In genomic region chr14:50930377-50930753, GRCm38 (mm10) we compare ENCODE assay signal across 8 mouse cellular contexts. TPM values are rescaled to one million over a fixed set of nuclear protein-coding genes. Genes with fewer than 3 reads are reported as not detected.
DNase-seq lines count a peak whose midpoint lies in the region; ATAC-seq lines count a peak whose summit lies in the region.

No protein-coding gene starts in this region.

- H3K9me3 ChIP-seq in forebrain, embryonic 13.5 days (replicated peaks) = no peaks in the 10 kb centered on the region
- no peaks in the 10 kb centered on the region for H3K9me3 ChIP-seq in megakaryocyte, embryonic 14.5 days

- peaks cover 37% of the 10 kb centered on the region for H3K36me3 ChIP-seq in forebrain, embryonic 13.5 days (ENCODE audit: poor library complexity, severe bottlenecking)
- peaks cover 39% of the 10 kb centered on the region for H3K36me3 ChIP-seq in megakaryocyte, embryonic 14.5 days (replicated peaks; ENCODE audit: low read length)
- H3K36me3 ChIP-seq in splenic B cell, adult 2 months (ENCODE audit: control insufficient read depth, insufficient read depth, low read length, poor library complexity, severe bottlenecking) = peaks cover 15% of the 10 kb centered on the region

- peak overlapping the region; percentile 99 for H3K9ac ChIP-seq in forebrain, embryonic 13.5 days

- H3K4me1 ChIP-seq in forebrain, embryonic 13.5 days = peaks cover 43% of the 10 kb centered on the region
- H3K4me1 ChIP-seq in megakaryocyte, embryonic 14.5 days = peaks cover 58% of the 10 kb centered on the region

- peak overlapping the region; percentile 77 for H3K4me2 ChIP-seq in forebrain, embryonic 13.5 days

- under 1% methylated on average over 32 of the region's 38 CpGs for WGBS in forebrain, embryonic 13.5 days

- peak overlapping the region; percentile 97 for H3K4me3 ChIP-seq in forebrain, embryonic 13.5 days
- peak overlapping the region; percentile 98 for H3K4me3 ChIP-seq in megakaryocyte, embryonic 14.5 days (replicated peaks)

- peak; percentile 74 for DNase-seq in adrenal gland, postnatal 14 days
- no peak for DNase-seq in adrenal gland, adult 8-10 months
- peak; percentile 4 for DNase-seq in ovary, postnatal 10 days (ENCODE audit: low spot score)
- no peak for DNase-seq in ovary, adult 18-20 months (ENCODE audit: low spot score)
- peak; percentile 80 to 88 for DNase-seq in kidney, postnatal 36 days
- peak; percentile 90 for DNase-seq in splenic B cell, adult 2 months (ENCODE audit: low read depth, low spot score)

- peak overlapping the region; percentile 83 for H3K27ac ChIP-seq in forebrain, embryonic 13.5 days

- peak; percentile 46 for ATAC-seq in forebrain, embryonic 13.5 days

- H3K27me3 ChIP-seq in forebrain, embryonic 13.5 days = no peaks in the 10 kb centered on the region
- no peaks in the 10 kb centered on the region for H3K27me3 ChIP-seq in megakaryocyte, embryonic 14.5 days (replicated peaks)
- no peaks in the 10 kb centered on the region for H3K27me3 ChIP-seq in splenic B cell, adult 2 months (ENCODE audit: control insufficient read depth, insufficient read depth, low read length, poor library complexity, severe bottlenecking)

RNA-seq across cellular contexts. Expression of gene Pip4p1, which starts 0.3 kb away (rescaled TPM):
- total RNA-seq in adrenal gland, postnatal 14 days (2021) = 44.3 and 47.2 TPM in 2 replicates
- 10 to 100 TPM; 62.3 to 74.8 (median 68.0) TPM for total RNA-seq in adrenal gland, adult 8-10 months (2022)
- 73.7 and 76.9 TPM in 2 replicates for polyA plus RNA-seq in forebrain, embryonic 13.5 days (2015; fragmentation: Nextera tagmentation; extraction: Ambion mirVana)
- 82.0 and 93.0 TPM in 2 replicates for polyA plus RNA-seq in megakaryocyte, embryonic 14.5 days (2012; ENCODE audit: insufficient read depth, low replicate concordance)

RNA-seq across cellular contexts. Expression of gene Pnp, which starts 0.5 kb away (rescaled TPM):
- 55.0 and 61.3 TPM in 2 replicates for total RNA-seq in adrenal gland, postnatal 14 days (2021)
- 10 to 100 TPM; 26.5 to 35.8 (median 31.3) TPM for total RNA-seq in adrenal gland, adult 8-10 months (2022)
- polyA plus RNA-seq in forebrain, embryonic 13.5 days (2015; fragmentation: Nextera tagmentation; extraction: Ambion mirVana) = 33.2 and 35.4 TPM in 2 replicates
- 1.4 TPM in 1 of 2 replicates, not detected in the other for polyA plus RNA-seq in megakaryocyte, embryonic 14.5 days (2012; ENCODE audit: insufficient read depth, low replicate concordance)

RNA-seq across cellular contexts. Expression of gene Apex1, which starts 5.6 kb away (rescaled TPM):
- 66.1 and 71.3 TPM in 2 replicates for total RNA-seq in adrenal gland, postnatal 14 days (2021)
- total RNA-seq in adrenal gland, adult 8-10 months (2022) = 10 to 100 TPM; 73.6 to 85.2 (median 74.1) TPM
- 355 and 364 TPM in 2 replicates for polyA plus RNA-seq in forebrain, embryonic 13.5 days (2015; fragmentation: Nextera tagmentation; extraction: Ambion mirVana)
- polyA plus RNA-seq in megakaryocyte, embryonic 14.5 days (2012; ENCODE audit: insufficient read depth, low replicate concordance) = 13.9 and 87.6 TPM in 2 replicates

RNA-seq across cellular contexts. Expression of gene Osgep, which starts 5.7 kb away (rescaled TPM):
- total RNA-seq in adrenal gland, postnatal 14 days (2021) = 60.9 TPM in 2 replicates
- 10 to 100 TPM; 44.8 to 55.6 (median 51.3) TPM for total RNA-seq in adrenal gland, adult 8-10 months (2022)
- polyA plus RNA-seq in forebrain, embryonic 13.5 days (2015; fragmentation: Nextera tagmentation; extraction: Ambion mirVana) = 150 and 164 TPM in 2 replicates
- polyA plus RNA-seq in megakaryocyte, embryonic 14.5 days (2012; ENCODE audit: insufficient read depth, low replicate concordance) = 14.5 and 15.9 TPM in 2 replicates

RNA-seq across cellular contexts. Expression of gene Gm49342, which starts 14.0 kb away (rescaled TPM):
- 51.4 and 57.2 TPM in 2 replicates for total RNA-seq in adrenal gland, postnatal 14 days (2021)
- 10 to 100 TPM; 25.4 to 40.6 (median 33.0) TPM for total RNA-seq in adrenal gland, adult 8-10 months (2022)
- polyA plus RNA-seq in forebrain, embryonic 13.5 days (2015; fragmentation: Nextera tagmentation; extraction: Ambion mirVana) = not detected in 2 replicates
- 1.00 TPM in 1 of 2 replicates, not detected in the other for polyA plus RNA-seq in megakaryocyte, embryonic 14.5 days (2012; ENCODE audit: insufficient read depth, low replicate concordance)

Comparison
In these comparisons a context has a peak if more than half of its experiments do, and no peak if none do; other contexts are left out.
1. DNase-seq: peak in adrenal gland, postnatal 14 days (single experiment), ovary, postnatal 10 days (single experiment), kidney, postnatal 36 days (2 of 2) and splenic B cell, adult 2 months (single experiment); none in adrenal gland, adult 8-10 months (single experiment) and ovary, adult 18-20 months (single experiment).